Mouse (Mus musculus) left cerebral cortex, adult 18-20 months (tissue): ENCODE data around the gene Zfp62. TPM values are rescaled to one million over a fixed set of nuclear protein-coding genes. Genes with fewer than 3 reads are reported as not detected.

Experiments
- DNase-seq, 2 experiments: peaks; one replicate each; pipeline ENCODE4 v3.0.0; 2021 to 2022; ENCODE audit warnings: low spot score in 2 of 2, mixed read lengths in 1 of 2
- total RNA-seq, 2 experiments: library from RNA; stranded (reverse); gene quantifications; 2 replicates each; pipeline ENCODE4 v1.2.3; 2021

Gene Zfp62
- total RNA-seq, 2 experiments from 2014 or later = 68.9 to 78.9 TPM

DNA sequence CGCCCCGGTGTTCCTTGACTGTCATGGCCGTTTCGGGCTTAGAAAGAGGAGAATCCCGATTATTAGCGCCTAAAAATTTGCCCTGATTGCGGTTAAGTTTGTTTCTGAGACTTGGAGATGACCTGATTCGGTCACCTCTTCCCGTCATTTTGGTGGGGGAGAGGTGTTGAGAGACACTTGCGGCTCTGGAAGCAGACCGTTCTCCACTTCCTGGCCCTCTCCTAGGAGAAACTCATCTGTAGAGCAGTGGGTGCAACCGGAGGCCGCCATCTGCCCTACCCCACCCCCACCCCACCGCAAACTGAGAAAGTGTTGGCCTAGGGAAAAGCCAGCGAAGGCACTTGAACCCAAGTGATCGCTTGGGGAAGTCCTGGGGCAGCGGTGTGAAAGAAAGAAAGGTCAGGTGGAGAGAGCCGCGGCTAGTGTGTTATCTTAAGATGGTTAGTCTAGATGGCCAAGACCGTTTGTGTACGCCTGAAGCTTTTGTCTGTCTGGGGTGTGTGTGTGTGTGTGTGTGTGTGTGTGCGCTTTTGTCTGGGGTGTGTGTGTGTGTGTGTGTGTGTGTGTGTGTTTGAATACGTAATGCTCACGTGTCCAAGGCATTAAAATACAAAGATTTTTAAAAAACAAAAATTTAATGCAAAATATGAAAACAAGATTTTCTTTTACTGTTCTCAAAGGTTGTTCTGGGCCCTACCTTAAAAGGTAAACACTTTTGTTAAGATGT lies 842 bp downstream of the Zfp62 start:
- DNase-seq = no peak

DNA sequence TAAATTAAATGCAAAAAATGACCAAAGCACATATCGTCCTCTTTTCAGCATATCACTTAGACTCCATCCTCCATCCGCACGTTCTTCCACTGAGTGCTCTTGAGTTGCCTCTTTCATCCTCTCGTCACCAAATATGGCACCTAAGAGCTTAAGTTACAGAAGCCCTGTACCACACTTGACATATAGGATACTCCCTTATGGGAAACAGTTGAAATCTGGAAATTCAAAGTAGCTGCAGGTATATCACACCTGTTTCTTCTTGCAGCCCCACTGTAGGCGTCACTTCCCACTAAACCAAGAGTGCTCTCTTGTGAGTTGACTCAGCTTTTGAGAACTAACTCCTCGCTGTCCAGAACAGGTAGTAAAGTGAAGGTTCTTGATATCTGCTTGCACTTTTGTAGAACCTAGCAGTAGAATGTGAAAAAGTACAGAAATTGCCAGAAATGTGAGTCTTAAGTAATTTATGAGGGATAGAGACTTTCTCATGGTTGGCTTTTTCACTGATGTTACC lies 2.0 kb downstream of the Zfp62 start:
- no peak for DNase-seq

DNA sequence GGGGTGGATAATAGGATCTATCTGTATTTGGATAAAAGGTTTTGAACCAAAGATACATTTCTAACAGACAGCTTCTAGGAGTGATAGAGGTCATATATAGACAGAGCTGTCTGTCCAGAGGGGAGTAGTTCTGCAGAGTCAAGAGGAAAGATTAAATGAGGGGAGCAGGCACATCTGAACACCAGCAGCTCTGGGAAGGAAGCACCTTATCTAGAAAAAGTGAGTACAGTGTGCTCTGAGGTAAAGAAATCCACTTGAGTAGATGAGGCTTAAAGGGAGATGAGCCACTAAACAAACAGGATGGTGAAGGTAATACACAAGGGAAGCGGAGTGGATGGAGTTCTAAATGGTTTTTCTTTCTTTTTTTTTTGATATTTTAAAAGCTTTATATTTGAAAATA lies 4.4 kb downstream of the Zfp62 start:
- no peak for DNase-seq

DNA sequence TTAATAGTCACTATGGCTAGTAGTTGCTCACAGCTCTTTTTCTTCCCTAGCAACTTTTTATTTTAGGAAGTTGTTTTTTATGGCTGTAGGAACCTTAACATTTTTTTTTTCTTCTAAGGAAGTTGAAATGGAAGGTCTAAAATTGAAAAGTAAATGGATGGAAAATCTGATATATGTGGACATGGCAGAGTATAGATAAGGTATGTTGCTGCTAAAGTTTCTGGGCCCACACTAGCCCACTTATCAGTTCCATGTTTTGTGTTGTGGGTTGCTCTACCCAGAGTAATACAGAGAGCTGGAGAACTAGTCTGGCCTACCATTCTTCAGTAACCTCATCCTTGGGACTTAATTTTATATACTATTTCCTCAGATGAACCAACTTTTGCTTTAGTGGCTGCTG lies 9.5 kb downstream of the Zfp62 start:
- no peak for DNase-seq

DNA sequence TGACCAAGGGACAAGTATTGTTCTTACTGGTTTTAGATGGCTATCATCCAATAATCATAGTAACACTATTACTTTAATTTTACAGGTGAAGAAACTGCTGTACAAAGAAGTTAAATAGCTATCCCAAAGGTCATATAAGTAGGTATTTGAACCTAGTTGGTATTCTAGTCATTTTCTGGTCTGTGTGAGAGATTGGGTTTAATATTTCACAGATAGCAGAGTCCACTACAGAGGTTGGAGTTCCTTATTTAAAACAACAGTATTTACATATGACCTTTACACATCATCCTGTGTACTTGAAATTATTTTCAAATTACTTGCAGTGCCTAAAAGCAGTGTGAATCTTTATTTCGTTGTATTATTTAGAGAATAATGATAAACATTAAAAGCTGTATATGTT lies 10.4 kb downstream of the Zfp62 start:
- no peak for DNase-seq

DNA sequence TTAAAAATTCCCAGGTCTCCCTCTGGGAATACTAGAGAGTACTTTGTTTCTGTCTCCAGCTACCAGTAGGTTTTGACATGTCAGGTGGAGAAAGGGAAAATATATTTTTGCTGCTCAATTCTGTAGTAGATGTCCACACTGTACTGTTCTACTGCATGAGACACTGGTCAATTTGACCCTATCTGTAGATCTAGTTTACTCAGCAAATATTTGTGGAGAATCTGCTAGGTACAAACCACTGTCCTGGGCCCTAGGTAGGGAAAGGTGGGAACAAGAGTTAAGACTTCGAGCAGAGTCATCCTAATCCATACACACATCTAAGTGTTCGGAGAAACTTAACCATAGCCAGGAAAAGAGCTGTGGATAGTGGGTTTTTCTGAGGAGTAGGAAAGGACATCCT lies 16.2 kb downstream of the Zfp62 start:
- DNase-seq = no peak

DNA sequence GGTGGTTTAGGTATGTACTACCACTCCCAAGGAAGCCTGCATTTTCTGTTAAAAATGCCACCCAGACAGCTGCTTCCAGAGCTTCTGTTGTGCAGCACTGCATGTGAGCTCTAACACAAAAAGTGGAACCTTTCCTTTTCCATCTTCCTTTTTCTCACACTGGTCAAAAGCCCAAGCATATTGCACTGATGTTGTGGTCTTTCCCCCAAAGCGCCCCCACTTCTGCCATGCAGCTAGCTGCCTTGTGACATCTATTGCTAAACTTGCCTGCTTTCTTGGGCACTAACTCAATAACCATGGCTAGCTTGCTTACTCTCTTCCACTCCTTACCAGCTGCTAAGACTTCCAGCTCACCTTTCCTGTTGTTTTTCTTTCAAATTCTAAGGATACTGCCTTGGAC lies 21.4 kb downstream of the Zfp62 start:
- no peak for DNase-seq

DNA sequence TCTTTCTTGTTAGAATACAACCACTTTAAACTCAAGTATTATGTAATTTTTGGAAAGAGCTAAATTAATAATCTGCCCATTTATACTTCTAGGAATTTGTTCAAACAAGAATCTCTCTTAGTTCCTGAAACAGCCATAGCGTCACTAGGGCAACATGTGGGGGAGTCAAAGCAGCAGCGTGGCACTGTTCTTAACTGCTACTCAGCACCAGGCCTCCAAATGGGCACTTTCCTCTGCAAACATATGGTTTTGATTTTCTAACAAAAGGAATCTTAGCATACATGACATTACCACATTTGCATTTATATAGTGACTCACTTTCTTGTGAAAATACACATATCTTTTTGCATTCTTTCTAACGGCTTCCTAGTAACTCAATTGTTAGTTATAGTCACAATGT lies 29.7 kb downstream of the Zfp62 start:
- DNase-seq = peak; percentile 34 to 36

DNA sequence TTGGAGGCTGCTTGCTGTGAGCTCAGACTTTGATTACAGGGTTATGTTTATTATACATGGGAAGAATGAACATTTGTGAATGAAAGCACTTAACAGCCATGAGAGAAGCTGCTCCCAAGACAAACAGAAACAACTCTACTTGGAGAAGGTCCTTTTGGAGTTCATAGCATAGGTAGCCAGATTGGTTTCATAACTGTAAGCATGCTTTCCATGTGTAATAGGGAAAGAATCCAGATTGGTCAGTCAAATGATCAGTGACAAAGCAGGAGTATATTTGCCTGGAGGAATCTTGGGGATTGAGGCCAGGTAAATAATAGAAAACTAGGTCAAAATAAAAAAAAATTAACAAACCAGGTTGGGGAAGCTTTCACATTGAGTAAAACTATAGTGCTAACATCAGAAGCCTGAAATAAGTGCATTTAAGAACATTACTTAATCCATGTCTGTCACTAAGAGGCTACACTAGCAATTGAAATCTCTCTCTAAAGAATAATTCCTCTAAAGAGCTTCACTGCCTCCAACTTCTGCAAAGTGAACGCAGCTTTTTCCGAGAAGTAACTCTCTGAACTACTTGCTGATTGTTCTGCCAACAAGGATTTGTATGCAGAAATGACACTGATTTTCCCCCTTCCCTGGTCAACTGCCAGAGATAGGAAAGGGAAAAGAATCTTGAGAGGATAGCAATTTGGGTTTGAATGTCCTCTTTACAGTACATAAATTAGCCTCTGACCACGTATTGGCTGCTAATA lies 32.5 kb downstream of the Zfp62 start:
- no peak for DNase-seq

DNA sequence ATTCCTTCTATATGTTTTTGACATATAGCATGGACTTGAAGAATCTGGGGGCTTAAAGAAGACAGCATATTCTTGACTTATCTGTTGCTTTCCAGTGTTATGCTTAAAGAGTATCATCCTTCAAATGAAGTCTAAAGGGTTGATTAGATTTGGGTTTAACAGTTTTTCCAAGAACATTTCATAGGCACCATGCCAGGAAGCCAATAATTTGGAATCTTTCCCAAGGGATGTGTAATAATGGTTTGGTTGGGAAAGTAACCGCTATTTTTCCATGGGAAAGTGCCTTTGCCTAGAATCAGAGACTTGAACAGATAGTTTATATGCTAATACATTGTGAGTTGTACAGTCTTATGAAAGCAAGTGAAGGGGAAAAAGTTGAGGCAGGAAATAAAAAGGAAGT lies 33.8 kb downstream of the Zfp62 start:
- no peak for DNase-seq

DNA sequence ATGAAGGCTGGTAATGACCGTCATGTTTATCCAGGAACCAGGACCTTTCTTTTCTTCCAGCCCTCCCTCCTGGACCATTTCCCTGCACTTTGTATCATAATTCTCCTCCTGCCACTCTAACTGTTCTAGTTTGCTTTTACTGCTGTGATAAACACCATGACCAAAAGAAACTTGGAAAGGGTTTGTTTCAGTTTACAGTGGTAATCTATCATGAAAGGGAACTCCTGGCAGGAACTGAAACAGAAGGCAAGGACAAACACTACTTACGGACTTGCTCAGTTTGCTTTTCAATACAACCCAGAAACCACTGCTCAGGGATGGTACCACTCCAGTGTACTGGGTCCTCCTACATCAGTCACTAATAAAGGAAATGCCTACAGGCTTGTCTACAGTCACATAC lies 34.4 kb downstream of the Zfp62 start:
- DNase-seq = no peak

DNA sequence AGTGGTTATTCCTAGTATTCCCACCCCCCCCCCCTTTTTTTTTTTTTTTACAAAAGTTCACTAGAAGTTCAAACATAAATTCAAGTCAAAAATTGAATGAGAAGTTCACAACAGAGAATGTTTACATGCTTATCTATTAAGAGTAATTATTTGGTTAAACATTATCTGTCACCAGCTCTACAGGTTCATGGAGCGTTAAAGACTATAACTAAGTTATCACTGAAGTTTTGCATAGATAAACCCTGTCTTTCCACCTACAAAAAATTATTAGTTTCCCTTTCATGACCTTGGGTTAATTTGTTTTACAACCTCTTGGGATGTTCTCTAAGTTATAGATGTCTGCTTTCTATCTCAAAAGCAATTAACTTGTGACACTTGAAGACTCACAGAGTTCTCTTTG lies 37.2 kb downstream of the Zfp62 start:
- DNase-seq = no peak

DNA sequence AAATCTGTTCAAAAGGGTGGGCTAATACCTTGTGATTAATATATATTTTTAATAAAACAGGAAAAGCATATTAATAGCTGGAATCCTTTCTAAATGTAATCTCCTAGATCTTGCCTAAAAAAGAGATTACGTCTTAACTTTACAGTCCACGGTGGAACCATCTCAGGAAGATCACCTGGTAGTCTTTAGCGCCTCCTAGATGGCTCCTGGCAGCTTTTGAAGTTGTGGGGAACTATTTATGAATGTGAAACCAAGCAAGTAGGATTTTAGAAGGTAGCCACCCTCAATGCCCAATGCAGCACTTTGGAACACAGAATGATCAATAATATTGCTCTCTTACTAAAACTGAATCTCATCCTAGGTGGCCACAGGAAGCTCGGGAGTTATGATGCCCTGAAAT lies 37.8 kb downstream of the Zfp62 start:
- no peak for DNase-seq

DNA sequence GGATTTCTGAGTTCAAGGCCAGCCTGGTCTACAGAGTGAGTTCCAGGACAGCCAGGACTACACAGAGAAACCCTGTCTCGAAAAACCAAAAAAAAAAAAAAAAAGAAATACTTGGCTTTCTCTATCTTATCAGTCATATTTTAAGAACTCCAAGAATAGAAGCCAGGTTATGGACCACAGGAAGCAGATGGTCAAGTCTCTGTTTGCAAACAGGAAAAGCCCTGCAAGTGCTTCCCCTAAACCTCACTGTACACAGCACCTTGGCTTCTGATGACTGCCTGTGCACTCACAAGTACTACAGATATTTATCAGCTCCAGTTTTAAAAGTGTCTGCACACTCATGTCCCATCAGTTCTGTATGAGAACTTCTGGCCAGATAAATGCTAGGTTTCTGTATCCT lies 38.4 kb downstream of the Zfp62 start:
- no peak for DNase-seq

DNA sequence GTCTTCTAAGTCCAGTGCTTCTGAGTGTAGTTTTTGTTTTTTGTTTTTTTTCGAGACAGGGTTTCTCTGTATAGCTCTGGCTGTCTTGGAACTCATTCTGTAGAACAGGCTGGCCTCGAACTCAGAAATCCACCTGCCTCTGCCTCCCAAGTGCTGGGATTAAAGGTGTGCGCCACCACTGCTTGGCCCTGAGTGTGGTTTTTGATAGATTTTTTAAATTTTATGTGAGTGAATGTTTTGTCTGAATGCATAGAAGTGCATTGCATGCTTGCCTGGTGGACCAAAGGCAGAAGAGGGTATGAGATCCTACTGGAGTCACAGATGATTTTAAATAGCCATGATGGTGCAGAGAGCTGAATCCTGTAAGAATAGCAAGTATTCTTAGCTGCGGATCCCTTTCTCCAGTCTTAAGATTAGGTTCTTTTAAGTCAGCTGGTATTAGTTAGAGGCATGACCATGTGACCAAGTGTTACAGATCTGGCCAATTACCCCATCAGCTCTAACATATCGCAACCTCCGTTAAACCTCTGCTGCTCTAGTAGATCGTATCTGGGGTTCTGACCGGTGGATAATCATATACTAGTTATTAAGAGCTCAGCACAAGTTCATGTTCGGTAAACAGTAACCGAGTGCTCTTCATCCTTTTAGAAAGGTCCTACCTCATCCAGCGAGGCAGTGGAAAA lies 40.0 kb downstream of the Zfp62 start:
- DNase-seq = no peak

DNA sequence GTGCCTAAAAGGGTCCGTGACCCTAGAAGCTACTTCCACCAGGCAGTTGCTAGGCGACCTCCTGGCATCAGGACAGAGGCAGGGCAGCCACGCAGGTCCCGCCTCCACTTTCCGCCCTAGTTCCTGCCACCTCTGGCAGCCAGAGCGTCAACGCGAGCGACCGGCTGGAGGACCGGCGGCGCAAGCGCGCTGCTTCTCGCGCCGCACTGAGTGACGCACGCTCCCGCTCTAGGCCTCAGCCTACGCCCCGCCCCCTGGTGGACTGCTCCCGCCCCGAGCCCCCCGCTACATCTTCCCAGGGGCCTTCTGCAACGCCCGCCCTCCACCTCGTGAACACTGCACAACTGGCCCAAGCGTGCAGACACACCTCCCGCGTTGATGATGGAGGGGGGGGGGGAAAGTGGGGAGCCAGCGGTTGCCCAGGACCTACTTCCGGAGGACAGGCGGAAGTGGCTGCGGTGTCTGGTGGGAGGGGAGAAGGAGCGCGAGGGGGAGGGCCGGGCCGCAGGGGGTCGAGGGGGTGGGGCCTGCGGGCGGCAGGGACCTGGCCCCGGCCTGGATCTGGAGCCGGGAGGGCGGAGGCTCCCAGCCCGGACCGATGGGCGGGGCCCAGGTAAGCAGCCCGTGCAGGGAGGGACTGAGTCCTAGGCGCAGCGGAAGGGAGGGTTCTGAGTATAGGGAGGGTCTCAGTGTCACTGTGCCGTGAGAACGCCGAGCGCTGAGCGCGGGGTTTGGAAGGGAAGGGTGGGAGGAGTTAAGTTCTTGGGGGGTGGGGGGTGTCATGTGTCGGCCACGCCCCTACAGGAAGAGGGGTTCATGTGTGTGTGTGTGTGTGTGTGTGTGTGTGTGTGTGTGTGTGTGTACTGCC lies 40.9 kb downstream of the Zfp62 start, which contains the start of gene Mgat1:
Gene Mgat1, plus strand, starts transcription at position 465 of the 868 bp plus-strand sequence.
- peak; percentile 86 to 91 for DNase-seq

DNA sequence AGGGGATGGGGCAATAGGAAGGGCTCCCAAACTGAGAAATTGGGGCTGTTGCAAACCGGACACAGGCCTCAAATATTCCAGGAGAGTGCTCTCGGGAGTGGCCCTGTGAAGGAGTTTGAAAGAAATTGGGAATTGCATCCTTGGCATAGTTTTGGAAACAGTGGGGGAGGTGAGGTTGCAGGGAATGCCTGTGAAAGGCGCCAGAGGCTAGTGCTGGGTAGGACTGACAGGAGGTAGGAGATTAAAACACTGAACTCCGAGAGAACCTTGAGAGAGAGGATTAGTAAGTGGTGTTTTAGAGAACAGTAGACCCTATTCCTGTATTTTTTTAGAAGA lies 41.5 kb downstream of the Zfp62 start:
- DNase-seq = no peak

DNA sequence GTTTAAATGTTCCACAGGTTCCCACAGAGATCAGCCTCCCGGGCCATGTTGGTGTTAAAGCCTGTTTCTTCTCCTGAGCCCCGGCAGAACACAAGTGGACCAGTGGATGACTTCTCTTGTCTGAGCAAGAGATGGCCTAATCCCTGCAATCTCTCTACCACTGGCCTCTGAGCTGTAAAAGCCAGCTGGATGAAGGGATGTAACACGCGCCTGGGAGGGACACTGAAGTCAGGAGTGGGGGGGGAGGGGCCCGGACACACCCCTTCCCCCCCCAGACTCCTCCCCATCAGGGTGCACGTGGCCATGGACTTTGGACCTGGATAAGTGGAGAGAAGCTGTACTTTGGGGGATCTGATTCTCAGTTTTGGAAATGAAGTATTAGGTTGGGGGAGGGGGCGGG lies 42.1 kb downstream of the Zfp62 start:
- DNase-seq = no peak

DNA sequence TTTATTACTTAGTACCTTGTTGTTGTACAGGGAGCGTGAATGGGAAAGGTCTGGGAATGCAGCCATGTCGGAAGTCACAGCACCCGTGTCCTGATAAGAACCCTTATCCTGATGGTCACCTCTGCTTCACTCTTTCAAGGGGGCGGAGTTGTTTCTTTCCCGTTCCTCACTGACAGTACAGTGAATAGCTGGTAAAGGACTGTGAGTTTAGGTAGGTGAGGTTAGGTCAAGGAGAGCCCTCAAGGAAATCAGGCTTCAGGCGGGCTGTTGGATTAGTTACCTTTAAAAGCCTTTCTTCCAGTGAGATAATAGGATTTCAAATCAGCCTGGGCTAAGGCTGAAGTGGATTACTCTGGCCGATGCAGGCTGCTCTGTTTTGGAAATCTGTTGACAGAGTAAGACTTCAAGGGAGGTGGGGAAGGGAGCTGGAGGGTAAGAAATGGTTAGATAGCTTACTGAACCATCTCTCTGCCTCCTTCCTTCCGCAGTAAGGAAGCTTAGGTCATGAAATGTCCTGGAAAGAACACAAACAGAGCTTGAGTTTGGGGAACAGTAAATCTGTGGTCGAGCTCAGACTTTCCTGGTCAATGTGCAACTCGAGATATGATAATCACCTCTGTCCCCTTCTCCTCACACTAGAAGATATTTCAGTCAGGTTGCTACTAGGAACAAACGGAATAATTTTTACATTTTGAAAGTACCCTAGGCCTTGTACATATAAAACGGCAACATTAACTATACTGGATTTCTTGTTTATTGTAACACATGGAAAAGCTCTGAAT lies 42.7 kb downstream of the Zfp62 start:
- no peak for DNase-seq

DNA sequence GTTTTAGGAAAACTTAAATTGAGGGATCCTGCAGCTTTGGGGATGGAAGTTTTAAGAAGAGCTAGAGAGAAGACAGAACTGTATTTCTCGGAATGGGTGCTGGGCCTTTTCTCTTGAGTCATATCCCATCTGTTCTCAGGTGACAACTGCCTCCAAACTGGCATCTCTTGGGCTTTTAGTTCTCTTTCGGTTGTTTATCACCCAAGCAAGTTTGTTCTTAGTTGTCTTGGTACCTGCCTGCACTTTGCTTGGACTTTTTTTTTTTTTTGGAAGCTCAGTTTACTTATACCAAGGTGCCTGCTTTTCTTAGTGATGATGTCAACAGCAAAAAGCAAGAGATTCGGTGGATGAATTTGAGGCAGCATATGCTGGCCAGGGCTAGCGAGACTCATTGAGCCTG lies 43.4 kb downstream of the Zfp62 start:
- DNase-seq = no peak
